Mouse (Mus musculus) thymus, postnatal 36 days (tissue): Measurements from ENCODE around the gene Sgsh.
A peak's percentile ranks its signal among the peaks of the same experiment; 100 is the strongest.
"Not testable (repeated sequence)": the region's sequence is repeated elsewhere in the genome, so short reads cannot be mapped to it uniquely, and the experiment has no call there.

Experiments used
- DNase-seq, 2 experiments: peaks; one replicate each; pipeline ENCODE4 v3.0.0; 2022; ENCODE audit warnings: mixed read lengths in 2 of 2

Sgsh gene

DNA sequence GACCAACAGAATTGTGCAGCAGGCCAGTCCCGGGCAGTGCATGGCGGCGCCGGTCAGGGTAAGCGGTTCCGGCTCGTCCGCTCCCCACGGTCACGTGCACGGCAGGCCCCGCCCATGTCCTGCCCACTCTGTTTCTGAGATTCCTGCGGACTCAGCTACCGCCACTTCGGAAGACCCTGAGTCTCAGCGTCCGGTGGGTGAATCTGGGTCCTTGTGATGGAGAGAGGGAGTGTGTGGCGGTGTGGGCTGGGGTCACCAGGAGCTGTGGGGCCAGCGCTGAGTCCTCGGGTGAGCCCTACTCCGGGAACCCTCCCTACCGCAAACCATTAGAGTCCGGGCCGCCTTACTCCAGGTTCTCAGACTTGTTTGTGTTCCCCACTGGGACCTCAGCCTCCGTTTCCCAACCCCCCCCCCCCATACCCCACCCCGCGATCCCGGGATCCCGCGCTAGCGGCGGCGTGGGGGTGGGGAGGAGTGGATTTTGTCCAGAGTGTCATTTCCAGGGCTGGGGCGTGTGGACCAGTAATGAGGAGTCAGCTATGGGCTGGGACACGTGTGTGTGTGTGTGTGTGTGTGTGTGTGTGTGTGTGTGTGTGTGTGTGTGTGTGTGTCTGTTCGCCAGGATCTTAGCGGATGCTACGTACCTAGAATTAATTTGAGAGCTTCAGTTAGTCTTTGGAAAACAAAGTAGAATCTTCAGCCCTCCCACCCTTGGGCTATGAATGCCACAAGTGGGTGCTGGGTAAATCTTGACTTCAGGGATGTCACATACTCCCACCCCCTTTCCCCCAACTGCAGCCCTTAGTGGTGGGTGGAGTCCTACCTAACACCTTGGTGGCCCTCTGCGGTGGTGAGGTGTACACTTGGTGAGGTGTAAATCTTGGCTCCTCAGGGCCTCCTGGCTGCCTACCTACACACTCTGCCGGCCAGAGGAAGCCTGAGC is at the start of gene Sgsh, which contains the start of gene Slc26a11:
TSS of gene Sgsh (minus strand) at position 94 of the 943 bp plus-strand sequence.
TSS of gene Slc26a11 (plus strand) at position 115 of the 943 bp plus-strand sequence.
- peak; percentile 74 to 79 for DNase-seq

DNA sequence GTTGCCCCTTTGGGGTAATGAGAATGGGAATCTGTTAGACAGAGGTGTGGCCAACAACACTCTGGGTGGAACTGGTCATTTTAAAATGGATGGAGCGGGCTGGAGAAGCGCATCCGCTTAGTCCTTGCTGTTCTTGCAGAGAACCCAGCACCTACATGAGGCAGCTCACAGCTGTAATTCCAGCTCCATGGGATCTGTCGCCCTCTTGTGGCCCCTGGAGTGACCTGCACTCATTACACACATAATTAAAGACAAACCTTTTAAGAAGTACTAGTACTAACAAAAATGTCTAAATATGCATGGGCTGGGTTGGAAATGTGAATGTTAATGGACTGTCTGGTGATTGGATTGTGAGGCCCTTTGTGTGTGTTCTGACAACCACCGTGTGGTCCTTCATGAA is 49.3 kb upstream of the Sgsh start:
- DNase-seq = peak; percentile 59 to 67

DNA sequence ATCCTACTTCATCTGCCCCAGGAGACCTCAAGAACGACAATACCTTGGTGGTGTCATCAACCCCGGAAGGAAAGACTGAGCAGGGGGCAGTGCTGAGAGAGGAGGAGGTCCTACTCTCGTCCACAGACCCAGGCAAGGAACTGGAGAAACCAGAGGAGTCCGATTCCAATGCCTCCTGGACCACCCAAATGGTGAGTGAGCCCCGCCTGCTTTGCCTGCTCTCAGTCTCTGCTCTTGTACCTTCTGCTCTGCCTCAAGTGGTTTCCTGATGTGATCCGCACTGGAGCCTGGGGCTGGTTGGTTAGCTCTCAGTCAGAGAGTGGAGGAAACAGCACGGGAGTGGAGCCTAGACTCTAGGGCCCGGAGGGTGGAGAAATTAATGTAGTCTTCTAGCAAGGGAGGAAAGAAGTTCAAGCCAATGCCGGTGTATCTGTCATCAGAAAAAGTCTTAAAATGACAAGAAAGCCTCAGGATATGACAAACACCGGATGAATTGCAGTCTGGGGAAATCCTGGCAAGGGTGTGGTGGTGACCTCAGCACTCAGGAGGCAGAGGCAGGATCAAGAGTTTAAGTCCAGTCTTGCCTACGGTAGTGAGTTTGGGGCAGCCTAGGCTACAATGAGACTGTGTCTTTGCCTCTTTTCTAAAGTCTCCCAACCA is 47.3 kb upstream of the Sgsh start:
- DNase-seq = no peak

DNA sequence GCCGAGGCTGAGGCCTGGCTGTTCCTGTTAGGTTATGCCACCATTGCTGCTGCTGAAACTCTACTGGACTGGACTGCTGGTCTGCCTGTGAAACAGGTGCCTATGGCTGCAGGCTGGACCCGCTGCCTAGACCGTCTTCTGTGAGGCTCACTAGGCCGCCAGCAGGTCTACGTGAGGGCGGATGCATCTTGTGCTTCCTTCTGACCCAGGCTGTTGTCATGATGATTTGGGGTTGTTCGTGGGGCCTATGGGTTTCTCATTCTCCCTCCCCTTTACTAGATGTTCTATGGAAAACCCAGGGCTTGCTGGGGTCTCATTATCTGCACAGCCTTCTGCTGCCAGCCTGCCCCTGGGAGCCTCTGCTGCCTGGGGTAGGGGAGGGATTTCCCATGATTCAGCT is 41.1 kb upstream of the Sgsh start:
- DNase-seq = no peak

DNA sequence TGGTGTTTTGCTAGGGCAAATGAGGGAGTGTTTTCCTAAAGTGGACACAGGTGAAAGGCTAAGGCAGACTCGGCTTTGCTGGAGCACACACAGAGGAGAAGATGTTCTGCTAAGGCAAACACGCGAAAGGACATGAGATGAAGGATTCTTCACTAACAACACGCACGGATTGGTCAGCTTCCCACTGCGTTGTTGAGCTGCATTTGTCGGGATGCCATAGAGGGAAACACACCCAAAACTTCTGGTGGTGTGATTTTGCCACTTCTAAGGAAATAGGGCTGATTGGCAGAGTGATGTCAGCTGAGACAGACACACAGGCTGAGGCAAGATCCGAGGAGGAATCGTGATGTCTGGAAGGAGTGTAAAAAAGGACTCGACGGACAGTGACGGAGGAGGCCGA is 40.6 kb upstream of the Sgsh start:
- no peak for DNase-seq

DNA sequence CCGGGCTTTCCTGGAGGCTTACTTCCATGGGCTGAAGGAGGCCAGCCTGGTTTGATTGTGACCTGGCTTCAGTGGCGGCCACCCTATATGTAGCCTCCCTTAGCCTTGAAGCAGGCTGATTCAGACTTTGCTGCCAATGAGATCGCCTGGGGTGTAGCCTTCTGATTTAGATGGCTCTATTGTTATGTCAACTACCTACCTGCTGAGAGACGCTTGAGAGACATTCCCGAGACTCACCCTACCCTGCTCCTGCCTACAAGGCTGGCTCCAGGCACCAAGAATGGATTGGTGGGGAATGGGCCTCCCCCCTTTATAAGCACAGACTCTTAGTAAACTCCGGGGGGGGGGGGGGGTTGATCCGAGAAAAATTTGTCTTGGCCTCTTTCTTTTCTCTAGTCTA is 40.1 kb upstream of the Sgsh start:
- DNase-seq = no peak

DNA sequence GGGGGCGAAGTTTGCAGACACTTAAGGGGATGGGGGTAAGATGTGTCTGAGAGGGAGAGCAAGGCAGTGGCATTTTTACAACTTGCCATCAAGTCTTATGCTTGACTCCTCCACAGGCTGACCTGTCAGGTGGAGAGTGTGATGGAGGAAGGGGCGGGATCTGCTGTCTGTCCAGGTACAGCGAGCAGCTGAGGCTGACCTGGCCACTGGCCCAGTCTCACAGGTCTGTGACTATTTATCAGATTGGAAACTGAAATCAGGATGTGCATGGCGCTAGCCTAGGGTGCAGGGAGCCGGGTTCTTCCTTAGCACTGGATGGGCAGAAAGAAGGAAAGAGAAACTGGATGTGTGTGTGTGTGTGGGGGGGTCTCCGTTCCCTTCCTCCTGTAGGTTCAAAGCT is 38.9 kb upstream of the Sgsh start:
- DNase-seq = no peak

DNA sequence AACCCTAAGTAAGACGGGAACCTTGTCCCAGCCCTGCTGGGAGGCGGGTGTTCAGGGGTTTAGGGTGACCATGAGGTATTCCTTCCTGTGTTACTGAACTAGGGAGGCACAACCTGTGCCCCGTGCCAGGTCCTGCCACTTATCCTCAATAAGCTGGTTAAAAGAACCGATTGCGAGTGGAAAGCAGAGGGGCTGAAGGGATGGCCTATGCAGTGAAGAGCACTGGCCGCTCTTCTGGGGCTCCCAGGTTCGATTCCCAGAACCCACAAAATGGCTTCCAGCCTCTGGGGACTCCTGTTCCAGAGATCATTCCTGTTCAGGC is 38.1 kb upstream of the Sgsh start:
- DNase-seq = no peak

DNA sequence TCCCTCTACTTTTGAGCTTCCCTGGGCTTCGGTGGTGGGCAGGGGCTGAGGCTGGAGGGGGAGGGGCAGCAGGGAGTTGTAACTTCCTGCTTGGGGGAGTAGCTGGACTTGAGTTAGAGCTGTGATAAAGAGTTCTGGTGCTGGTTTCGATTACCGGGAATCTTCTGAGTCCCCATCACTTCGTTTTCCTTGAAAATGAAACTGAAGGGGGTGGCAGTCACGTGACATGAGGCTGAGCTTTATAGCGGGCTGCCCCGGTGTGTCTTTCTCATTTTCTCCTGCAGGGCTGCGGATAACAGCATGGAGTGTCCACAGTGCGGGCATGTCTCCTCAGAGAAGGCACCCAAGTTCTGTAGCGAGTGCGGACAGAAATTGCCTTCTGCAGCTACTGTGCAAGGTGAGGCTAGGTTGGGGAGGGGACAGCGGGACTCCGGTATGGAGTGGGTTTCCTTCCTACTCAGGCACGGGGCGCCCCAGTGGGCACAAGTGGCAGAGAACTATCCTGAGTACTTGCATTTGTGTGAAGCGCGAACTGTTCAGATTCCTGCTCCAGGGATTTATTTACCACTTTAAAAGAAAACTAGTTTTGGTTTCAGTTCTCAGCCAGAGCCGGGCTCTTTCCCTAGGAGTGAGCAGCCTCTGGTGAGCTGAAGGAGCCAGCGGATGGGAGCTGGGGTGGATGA is 37.6 kb upstream of the Sgsh start, which contains the start of gene Rnf213:
TSS of gene Rnf213 (plus strand) at position 301 of the 683 bp plus-strand sequence.
- peak; percentile 67 to 72 for DNase-seq

DNA sequence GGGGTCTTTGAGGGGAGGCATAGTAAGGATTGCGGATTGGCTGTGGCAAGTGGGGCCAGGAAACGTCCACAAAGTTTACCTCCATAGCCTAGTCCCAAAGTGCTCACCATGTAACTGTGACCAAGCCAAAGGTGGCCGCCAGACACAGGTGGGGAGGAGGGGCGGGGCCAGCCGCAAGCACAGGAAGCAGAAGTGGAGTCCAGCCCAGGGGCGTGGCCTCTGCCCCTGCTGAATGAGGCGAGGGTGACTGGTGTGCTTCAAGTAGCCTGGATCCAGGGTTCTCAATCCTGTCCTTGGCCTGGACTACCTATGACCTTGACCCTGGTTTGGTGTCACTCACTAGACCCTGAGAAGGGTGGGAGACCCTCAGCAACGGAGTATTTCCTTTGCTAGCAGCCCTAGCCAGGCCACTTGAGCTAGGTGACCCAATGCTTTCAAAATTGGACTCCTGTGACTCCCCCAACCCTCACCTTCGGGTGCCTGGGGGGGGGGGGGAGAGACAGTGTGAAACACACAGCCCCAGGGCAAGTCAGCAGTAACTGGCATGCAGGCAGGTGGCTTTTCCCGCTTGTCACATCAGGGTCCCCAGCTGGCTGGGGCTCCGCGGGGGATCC is 36.8 kb upstream of the Sgsh start:
- peak; percentile 82 to 86 for DNase-seq

DNA sequence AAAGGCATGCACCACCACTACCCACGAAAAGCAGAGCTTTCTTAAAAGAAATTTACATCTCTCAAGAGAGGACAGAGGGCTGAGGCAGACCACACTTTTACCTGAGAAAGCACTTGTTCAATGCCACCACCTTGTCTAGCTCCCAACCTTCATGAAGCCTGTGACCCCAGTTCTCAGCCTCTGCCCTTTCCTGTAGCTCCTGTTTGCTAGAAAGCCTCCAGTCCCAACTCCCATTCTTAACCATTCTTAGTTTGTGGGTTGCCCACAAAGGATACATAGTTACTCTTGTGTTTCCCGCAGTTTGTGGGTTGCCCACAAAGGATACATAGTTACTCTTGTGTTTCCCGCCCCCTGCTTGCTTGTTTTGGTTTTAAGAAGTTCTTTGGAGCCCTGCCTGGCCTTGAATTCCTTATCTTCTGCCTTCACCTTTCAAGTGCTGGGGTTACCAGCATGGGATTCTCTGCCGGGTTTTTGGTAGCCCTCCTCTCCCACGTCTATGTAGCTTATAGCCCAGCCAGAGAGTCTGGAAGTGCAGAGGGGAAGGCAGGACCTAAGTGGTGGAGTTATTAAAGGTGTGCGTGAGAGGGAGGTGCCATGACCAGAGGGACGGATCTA is 36.2 kb upstream of the Sgsh start:
- DNase-seq = peak in 1 of 2 experiments; percentile 18

DNA sequence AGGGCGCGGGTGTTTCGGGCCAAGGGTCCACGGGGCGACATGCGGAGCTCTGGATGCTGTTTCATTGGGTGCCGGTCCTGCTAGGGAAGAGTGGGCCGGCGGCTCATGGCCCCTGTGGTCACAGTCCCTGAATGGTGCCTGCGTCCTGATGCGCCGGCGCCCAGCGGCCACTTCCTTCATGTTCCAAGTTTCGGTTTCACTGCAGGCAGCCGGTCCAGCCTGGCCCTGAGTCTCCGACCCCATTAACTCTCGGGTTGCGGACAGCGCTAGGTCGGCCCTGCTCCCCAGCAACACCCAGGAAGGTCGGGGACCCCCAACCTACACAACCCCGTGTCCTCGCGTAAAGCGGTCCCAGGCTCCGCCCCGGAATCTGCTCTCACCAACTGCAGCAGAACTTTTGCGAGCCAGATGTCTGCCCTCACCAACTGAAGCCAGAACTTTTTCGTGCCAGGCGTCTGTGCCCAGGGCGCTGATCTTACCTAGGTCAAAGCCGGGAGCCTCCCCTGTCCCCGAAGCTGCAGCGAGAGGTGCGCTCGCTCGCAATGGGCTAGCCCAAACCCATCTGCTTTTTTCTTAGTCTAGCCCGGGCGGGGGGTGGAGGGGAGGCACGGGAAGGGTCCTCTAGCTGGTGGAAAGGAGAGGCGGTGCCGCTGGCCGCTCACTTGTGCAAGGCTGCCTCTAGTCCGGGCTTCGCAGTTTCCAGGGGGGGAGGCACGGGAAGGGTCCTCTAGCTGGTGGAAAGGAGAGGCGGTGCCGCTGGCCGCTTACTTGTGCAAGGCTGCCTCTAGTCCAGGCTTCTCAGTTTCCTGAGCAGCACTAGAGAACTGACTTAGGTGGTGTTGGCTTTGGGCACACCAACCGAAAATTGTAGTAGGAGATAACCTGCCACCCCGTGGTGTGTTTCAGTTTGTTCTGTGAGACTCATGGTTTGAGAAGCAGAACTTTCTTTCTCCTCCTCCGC is 35.2 kb upstream of the Sgsh start:
- peak; percentile 79 to 82 for DNase-seq

DNA sequence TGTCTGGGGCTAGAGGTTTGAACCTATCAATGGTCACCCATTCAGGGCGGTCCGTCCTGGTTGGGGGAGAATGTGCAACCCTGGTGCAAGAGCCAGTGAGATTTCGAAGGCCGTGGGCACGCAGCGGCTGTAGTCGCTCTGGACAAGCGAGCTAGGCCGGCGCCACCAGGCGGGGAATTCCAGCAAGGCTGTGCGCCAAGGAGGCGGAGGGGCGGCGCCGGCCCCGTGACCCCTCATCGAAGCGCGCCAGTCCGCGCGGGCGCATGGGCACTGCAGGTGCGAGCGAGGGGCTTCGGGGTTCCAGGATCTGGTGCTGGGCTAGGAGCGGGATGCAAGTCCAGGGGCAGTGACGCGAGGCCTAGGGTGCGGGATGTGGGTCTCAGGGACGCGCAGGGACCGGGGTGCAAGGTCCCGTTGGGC is 34.5 kb upstream of the Sgsh start:
- DNase-seq = peak; percentile 46 to 51

DNA sequence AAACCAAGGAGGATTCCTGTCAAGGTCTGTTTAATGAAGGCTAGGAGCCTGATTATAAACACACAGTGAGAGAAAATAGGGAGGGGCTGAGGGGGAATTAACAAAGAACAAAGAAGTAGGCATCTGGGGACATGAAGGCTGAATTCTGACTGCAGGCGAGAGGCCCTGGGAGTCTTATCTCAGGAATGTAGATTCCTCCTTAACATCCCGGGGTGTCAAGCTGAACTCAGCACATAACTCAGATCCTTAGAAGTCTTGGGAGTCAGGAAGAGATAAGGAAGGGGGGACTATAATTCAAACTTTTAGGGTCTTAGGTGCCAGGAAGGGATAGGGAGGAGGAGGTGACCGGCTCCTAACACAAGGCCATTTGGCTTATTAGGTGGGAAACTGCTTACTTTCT is 31.9 kb upstream of the Sgsh start:
- DNase-seq = not testable (repeated sequence)

DNA sequence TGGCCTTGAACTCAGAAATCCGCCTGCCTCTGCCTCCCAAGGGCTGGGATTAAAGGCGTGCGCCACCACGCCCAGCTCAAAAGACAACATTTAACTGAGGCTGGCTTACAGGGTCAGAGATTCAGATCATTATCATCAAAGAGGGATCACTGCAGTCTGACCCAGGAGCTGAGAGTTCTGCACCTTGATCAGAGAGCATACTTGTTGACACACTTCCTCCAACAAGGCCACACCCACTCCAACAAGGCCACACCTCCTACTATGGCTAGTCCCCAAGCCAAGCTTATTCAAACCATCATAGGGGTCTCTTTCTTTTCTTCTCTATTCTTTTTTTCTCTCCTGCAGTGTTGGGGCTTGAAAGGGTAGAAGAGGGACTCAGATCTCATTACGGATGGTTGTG is 31.0 kb upstream of the Sgsh start:
- peak; percentile 26 to 48 for DNase-seq

DNA sequence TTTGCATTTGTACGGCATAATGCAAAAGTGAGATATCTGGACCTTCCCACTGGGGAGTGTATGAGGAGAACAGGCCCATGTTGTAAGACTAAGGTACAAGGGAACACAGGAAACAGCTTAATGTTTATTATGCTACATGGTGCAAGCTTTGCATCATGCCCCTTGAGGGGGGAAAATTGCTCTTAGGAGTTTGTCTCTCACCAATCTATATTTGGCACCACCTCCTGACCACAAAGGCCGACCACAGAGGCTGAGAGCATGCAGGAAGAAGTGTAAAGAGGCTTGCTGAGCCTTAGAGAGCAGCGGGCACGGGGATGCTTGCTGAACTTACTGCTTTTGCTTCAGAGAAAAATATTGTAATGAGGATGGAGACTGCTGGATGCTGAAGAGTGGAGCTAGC is 29.6 kb upstream of the Sgsh start:
- peak; percentile 67 to 75 for DNase-seq

DNA sequence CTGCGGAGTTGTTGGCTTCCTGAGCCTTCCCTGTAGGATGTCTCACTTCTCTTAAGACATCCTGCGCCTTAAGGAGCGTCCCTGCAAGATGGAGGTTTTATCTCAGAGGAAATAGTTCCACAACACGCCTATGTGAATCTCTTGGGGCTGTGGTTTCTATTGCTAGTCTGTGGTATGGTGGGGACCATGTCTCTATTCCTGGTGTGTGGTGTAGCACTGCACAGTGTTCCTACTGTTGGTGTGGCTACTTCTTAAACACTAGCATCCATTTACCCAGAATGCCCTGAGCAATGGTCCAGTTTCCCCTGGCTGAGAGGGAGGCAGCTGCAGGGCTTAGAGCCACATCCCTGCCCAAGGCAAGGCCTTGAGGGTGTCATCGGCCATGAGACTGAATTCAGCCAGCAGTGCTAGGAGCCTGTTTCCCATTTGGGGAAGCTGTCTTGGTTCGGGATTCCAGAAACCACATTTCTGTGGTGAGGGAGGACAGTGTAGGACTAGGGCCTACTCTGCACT is 27.1 kb upstream of the Sgsh start:
- DNase-seq = no peak

DNA sequence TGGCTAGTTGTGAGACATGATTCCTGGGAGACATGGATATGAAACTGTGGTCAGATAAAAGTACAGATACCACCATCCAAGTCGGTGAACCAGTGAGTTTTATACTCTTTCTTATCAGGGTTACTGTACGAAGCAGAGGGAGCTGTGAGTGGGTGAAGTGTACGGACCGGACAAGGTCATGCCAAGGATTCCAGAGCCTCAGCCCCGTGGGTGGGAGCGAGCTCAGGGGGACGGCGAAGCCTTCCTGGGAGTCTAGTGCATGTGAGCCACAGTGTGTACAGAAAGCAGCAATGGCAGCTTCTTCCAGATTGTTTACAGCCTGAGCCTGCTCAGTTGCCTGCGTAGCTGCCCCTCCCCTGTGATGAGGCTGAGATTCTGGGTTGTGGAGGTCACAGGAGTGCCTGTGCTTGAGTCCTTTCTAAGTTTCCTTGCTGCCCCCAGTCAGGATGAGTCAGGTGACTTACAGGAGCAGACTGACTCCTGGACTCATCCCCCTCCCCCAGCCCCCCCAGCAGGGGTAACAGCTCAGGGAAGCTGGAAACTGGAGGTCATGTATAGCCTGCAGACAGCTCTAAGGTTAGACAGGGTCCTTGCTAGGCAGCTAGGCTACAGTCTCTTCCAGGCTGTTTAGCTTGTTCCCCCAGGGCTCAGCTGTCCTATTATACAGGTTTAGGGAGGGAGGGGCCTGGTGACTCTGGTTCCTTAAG is 26.4 kb upstream of the Sgsh start:
- no peak for DNase-seq

DNA sequence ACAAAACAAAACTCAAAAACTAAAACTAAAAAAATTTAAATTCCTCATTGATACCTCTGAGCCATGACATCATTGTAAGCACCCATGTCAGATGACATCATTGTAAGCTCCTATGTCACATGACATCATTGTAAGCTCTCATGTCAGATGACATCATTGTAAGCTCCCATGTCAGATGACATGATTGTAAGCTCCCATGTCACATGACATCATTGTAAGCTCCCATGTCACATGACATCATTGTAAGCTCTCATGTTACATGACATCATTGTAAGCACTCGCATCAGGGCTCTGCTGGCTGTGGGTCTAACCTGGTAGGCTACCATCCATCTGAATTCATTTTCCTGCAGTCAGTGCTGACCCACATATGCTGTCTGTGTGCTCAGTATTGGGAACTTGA is 23.2 kb upstream of the Sgsh start:
- DNase-seq = no peak

DNA sequence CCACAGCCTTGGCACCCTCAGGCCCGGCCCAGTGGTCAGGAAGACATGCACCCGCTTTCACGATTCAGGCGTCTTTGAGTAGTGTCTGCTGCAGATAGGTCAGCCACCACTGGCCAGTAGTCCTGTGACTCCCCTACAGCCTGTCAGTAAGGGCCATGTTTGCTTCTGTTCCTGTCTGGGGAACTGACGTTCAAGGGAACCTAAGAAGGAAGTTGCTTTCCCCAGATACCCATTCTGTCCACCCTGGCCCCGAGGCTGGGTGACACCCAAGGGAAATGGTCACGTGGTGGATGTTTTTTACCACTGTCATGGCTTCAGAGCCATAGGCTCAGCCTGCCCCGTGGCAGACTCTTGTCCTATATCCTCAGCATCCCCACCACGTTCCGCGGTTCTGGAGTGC is 22.0 kb upstream of the Sgsh start:
- DNase-seq = no peak
